Mouse (Mus musculus) adrenal gland, adult 8-10 months (tissue): ENCODE results near the gene Plppr1. TPM values are rescaled to one million over a fixed set of nuclear protein-coding genes. Genes with fewer than 3 reads are reported as not detected.
"Not testable (repeated sequence)": the region's sequence is repeated elsewhere in the genome, so short reads cannot be mapped to it uniquely, and the experiment has no call there.

Experiments used
- DNase-seq: peaks from one replicate; pipeline ENCODE4 v3.0.0; 2022
- total RNA-seq, 4 experiments: library from RNA; stranded (reverse); gene quantifications; 2 replicates each; pipeline ENCODE4 v1.2.4; 2022

Plppr1 gene
- total RNA-seq, 4 experiments from 2014 or later: 0.09 to 0.10 TPM; not detected in 2

GRCm38 (mm10) chr4:49238111-49238510 lies 179.0 kb downstream of the Plppr1 start:
- no peak for DNase-seq

- no peak for DNase-seq
Observed at GRCm38 (mm10) chr4:49239451-49239850, 180.4 kb downstream of the Plppr1 start.

- no peak for DNase-seq
Observed at GRCm38 (mm10) chr4:49244791-49245190, 185.7 kb downstream of the Plppr1 start.

- no peak for DNase-seq
Observed at GRCm38 (mm10) chr4:49245274-49245673, 186.2 kb downstream of the Plppr1 start.

GRCm38 (mm10) chr4:49251262-49251661 lies 192.2 kb downstream of the Plppr1 start:
- no peak for DNase-seq

- DNase-seq: no peak
Observed at GRCm38 (mm10) chr4:49252169-49252568, 193.1 kb downstream of the Plppr1 start.

- DNase-seq: no peak
Observed at GRCm38 (mm10) chr4:49278515-49278914, 219.4 kb downstream of the Plppr1 start.

- DNase-seq: no peak
Observed at GRCm38 (mm10) chr4:49284692-49285291, 225.7 kb downstream of the Plppr1 start.

- no peak for DNase-seq
Observed at GRCm38 (mm10) chr4:49285340-49286196, 226.5 kb downstream of the Plppr1 start.

- no peak for DNase-seq
Observed at GRCm38 (mm10) chr4:49286197-49286492, 227.1 kb downstream of the Plppr1 start.

- no peak for DNase-seq
Observed at GRCm38 (mm10) chr4:49296434-49296833, 237.4 kb downstream of the Plppr1 start.

GRCm38 (mm10) chr4:49299576-49299975 lies 240.5 kb downstream of the Plppr1 start:
- no peak for DNase-seq

GRCm38 (mm10) chr4:49321903-49322635 lies 263.0 kb downstream of the Plppr1 start:
- no peak for DNase-seq

- DNase-seq: not testable (repeated sequence)
Observed at GRCm38 (mm10) chr4:49337949-49338348, 278.9 kb downstream of the Plppr1 start.

- DNase-seq: not testable (repeated sequence)
Observed at GRCm38 (mm10) chr4:49340091-49340490, 281.0 kb downstream of the Plppr1 start.

GRCm38 (mm10) chr4:49348001-49348400 lies 288.9 kb downstream of the Plppr1 start:
- not testable (repeated sequence) for DNase-seq

- DNase-seq: no peak
Observed at GRCm38 (mm10) chr4:49348677-49349076, 289.6 kb downstream of the Plppr1 start.

GRCm38 (mm10) chr4:49350470-49350869 lies 291.4 kb downstream of the Plppr1 start:
- DNase-seq: no peak

- no peak for DNase-seq
Observed at GRCm38 (mm10) chr4:49357097-49357496, 298.0 kb downstream of the Plppr1 start.

- not testable (repeated sequence) for DNase-seq
Observed at GRCm38 (mm10) chr4:49368046-49368445, 309.0 kb downstream of the Plppr1 start.

- not testable (repeated sequence) for DNase-seq
Observed at GRCm38 (mm10) chr4:49383576-49384318, 324.7 kb downstream of the Plppr1 start.

GRCm38 (mm10) chr4:49386873-49387272 lies 327.8 kb downstream of the Plppr1 start:
- DNase-seq: no peak
